Mouse (Mus musculus) limb, embryonic 11.5 days (tissue): ENCODE measurements around the gene Pnpo. TPM values are rescaled to one million over a fixed set of nuclear protein-coding genes. Genes with fewer than 3 reads are reported as not detected.

Experiments used
- ATAC-seq: fragments of 200-750 bp; cut with Nextera tagmentation; 2 replicates; pipeline ENCODE4 v1.8.0; 2017; ENCODE audit warnings: low read depth; ENCODE audit not compliant: insufficient number of reproducible peaks, low FRiP score, low TSS enrichment
- DNase-seq: peaks from one replicate; pipeline ENCODE4 v3.0.0-alpha.2; 2015; ENCODE audit warnings: low spot score
- H3K27ac ChIP-seq: fragments of 300-500 bp; sonication (generic); replicated peaks from 2 replicates; pipeline ENCODE4 v1.5.1; 2014; ENCODE audit warnings: low read depth, mild to moderate bottlenecking, low read length
- H3K27me3 ChIP-seq: fragments of 300-500 bp; sonication (generic); 2 replicates; pipeline ENCODE4 v1.6.1; 2014; ENCODE audit warnings: mild to moderate bottlenecking, low read length, mixed read lengths; ENCODE audit not compliant: control insufficient read depth, insufficient read depth
- H3K36me3 ChIP-seq: fragments of 300-500 bp; sonication (generic); 2 replicates; pipeline ENCODE4 v1.6.1; 2014; ENCODE audit warnings: mild to moderate bottlenecking, low read length, moderate library complexity, mixed read lengths; ENCODE audit not compliant: control insufficient read depth, insufficient read depth
- H3K4me1 ChIP-seq: fragments of 300-500 bp; sonication (generic); 2 replicates; pipeline ENCODE4 v1.6.1; 2014; ENCODE audit warnings: low read length, mixed read lengths; ENCODE audit not compliant: control insufficient read depth, insufficient read depth
- H3K4me2 ChIP-seq: fragments of 300-500 bp; sonication (generic); 2 replicates; pipeline ENCODE4 v1.6.1; 2014; ENCODE audit warnings: low read depth, mild to moderate bottlenecking, moderate library complexity; ENCODE audit not compliant: severe bottlenecking
- H3K4me3 ChIP-seq: fragments of 300-500 bp; sonication (generic); 2 replicates; pipeline ENCODE4 v1.5.1; 2014; ENCODE audit warnings: low read depth, low read length
- H3K9ac ChIP-seq: fragments of 300-500 bp; sonication (generic); 2 replicates; pipeline ENCODE4 v1.6.1; 2014; ENCODE audit warnings: mild to moderate bottlenecking, low read length
- H3K9me3 ChIP-seq: fragments of 300-500 bp; sonication (generic); 2 replicates; pipeline ENCODE4 v1.6.1; 2016; ENCODE audit warnings: low read length; ENCODE audit not compliant: control insufficient read depth
- WGBS: fragments of 180-500 bp; shearing (Covaris S2); extraction: QIAGEN DNeasy Blood & Tissue Kit; methylation state at CpG from one replicate; pipeline ENCODE4 v1.1.7; 2014; 5-methylcytosine and 5-hydroxymethylcytosine counted together
- polyA plus RNA-seq: library from polyadenylated mRNA; unstranded; fragments of >200 nt; fragmentation: Nextera tagmentation; extraction: Ambion mirVana; gene quantifications from 2 replicates; pipeline ENCODE4 v1.2.1, GENCODE M21; 2014

Pnpo gene
- polyA plus RNA-seq, 1 experiment from 2014 or later: 25.5 TPM

- 88% methylated on average over 10 of the region's 10 CpGs for WGBS
- no peaks in the 10 kb centered on the region for H3K27me3 ChIP-seq
- H3K27ac ChIP-seq: no peak overlapping the region
- ATAC-seq (no peak), DNase-seq (no peak)
- no peak overlapping the region for H3K9ac ChIP-seq
- H3K4me2 ChIP-seq: no peak overlapping the region
- peaks cover 35% of the 10 kb centered on the region for H3K36me3 ChIP-seq
- no peaks in the 10 kb centered on the region for H3K4me1 ChIP-seq
- H3K9me3 ChIP-seq: no peaks in the 10 kb centered on the region
- H3K4me3 ChIP-seq: no peak overlapping the region
Measured at GRCm38 (mm10) chr11:96952426-96952825, 8.6 kb upstream of the Pnpo start.

GRCm38 (mm10) chr11:96950767-96951166 is 7.0 kb upstream of the Pnpo start:
- no peaks in the 10 kb centered on the region for H3K4me1 ChIP-seq
- H3K4me3 ChIP-seq: no peak overlapping the region
- ATAC-seq: no peak
- H3K27ac ChIP-seq: no peak overlapping the region
- H3K9me3 ChIP-seq: no peaks in the 10 kb centered on the region
- H3K27me3 ChIP-seq: no peaks in the 10 kb centered on the region
- H3K36me3 ChIP-seq: peaks cover 26% of the 10 kb centered on the region
- 94% methylated on average over 3 of the region's 3 CpGs for WGBS
- no peak overlapping the region for H3K9ac ChIP-seq
- no peak overlapping the region for H3K4me2 ChIP-seq
- no peak for DNase-seq

DNA sequence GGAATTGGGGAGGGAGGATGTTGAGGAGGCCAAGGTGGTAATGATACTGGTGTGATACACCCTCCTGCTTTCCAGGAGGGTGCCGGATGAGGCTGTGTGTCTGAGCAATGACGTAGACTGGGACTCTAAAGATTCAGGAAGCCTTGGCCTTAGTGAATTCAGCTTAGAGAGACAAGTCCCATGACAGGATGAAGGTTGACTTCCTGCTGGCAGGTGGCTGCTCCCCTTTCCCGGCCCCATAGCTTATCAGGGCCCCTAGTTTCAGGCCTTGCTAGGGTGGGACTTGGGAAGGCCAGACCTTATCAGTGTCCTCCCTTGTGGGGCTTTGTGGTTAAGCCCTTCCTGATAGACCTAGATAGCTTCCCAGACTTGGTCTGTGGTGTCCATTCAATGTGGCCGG is 4.1 kb upstream of the Pnpo start:
- Histone ChIP-seq H3K4me1 (peaks cover 9% of the 10 kb centered on the region), H3K9ac (no peak overlapping the region), H3K27me3 (no peaks in the 10 kb centered on the region), H3K27ac (no peak overlapping the region), H3K36me3 (peaks cover 12% of the 10 kb centered on the region), H3K4me3 (no peak overlapping the region), H3K9me3 (no peaks in the 10 kb centered on the region), H3K4me2 (no peak overlapping the region)
- DNase-seq (no peak), ATAC-seq (no peak)
- 89% methylated on average over 4 of the region's 4 CpGs for WGBS

DNA sequence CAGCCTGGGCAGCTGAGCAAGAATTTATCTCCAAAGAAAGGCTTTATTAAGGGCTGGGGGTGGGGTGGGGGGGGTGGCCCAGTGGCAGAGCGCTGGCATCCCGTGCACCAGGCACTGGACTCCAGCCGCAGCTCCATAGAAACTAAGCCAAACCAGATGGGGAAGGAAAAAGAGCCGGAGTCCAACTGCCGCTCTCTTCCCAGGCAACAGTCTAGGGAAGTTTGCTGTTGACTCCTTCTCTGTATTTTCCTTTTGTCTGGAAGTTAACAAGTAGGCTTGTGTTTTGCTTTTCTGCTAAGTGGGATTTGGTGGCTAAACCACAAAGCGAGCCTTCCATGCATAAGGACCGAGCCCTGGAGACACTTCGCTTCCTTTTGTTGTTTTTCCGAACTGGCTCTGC is 2.7 kb upstream of the Pnpo start:
- no peak for ATAC-seq
- Histone ChIP-seq H3K9ac (no peak overlapping the region), H3K36me3 (peaks cover 5% of the 10 kb centered on the region), H3K4me2 (no peak overlapping the region), H3K27ac (no peak overlapping the region), H3K27me3 (no peaks in the 10 kb centered on the region), H3K9me3 (no peaks in the 10 kb centered on the region), H3K4me1 (peaks cover 9% of the 10 kb centered on the region), H3K4me3 (no peak overlapping the region)
- peak; percentile 39 for DNase-seq
- WGBS: 65% methylated on average over 9 of the region's 9 CpGs

DNA sequence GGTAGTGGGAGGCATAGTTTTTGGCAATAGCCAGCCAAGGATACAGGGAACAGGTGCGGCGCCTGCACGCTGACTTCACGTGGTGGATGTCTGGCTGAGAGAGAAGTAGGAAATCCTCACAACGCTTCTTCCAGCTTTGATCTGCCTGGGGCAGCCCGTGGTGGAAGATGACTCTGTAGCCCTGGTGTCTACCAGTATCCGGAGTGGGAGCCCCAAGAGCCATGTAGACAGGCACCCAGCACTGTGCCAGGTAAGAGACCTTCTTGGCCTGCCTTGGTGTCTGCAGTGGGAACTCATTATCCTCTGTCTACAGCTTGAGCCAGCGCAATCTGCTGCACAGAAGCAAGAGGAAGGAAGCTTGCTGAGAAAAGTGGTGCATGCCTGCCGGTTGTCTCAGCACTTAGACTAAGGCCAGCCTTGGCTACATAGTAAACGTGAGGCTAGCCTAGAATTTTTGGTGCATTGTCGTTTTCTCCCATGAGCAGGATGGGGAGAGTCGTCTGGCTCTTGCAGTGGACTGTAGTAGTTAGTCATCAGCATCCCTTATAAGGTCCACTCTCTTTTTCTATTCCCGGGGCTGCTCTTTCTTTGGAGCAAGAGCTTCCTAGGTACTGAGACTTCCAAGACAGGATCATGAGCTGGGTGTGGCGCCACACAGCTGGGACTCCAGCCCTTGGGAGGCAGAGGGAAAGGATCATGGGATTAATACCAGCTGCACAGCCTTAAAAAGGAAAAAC is 1.2 kb upstream of the Pnpo start:
- DNase-seq: no peak
- peak overlapping the region; percentile 91 for H3K4me2 ChIP-seq
- H3K4me3 ChIP-seq: no peak overlapping the region
- peaks cover 3% of the 10 kb centered on the region; the same call in 1 of the 2 replicates for H3K36me3 ChIP-seq
- H3K9ac ChIP-seq: no peak overlapping the region
- H3K9me3 ChIP-seq: no peaks in the 10 kb centered on the region
- peaks cover 9% of the 10 kb centered on the region for H3K4me1 ChIP-seq
- ATAC-seq: no peak
- no peaks in the 10 kb centered on the region for H3K27me3 ChIP-seq
- WGBS: 85% methylated on average over 14 of the region's 14 CpGs
- no peak overlapping the region for H3K27ac ChIP-seq

DNA sequence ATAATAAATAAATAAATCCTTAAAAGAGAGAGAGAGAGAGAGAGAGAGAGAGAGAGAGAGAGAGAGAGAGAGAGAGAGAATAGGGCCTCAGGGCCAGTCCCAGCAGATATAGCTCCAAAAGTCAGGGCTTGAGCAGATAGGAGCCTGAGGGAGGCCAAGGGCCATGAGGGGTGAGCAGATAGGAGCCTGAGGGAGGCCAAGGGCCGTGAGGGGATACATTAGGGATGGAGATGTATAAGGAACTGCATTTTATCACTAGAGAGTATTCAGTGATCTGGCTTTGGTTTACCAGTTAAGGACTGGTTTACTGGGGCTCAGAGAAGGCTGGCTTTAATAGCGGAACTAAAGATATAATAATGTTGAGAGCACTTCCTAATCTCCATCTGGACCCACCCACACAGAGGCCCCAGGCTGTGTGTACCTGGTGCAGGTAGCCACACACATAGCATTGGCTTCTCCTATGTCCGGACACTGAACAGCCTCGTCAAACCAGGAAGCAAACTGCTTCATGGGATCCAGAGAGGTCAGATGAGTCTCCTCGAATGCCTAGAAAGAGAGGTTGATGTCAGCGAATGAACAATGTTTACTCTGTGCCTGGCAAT is 1.7 kb downstream of the Pnpo start:
- 82% methylated on average over 6 of the region's 6 CpGs for WGBS

GRCm38 (mm10) chr11:96940578-96941465 is 3.0 kb downstream of the Pnpo start:
- peaks cover 9% of the 10 kb centered on the region for H3K4me1 ChIP-seq
- 0 out of 2 replicates have a peak overlapping the region, but pooled peaks have one; percentile 4 for H3K4me2 ChIP-seq
- H3K27me3 ChIP-seq: no peaks in the 10 kb centered on the region
- H3K9me3 ChIP-seq: no peaks in the 10 kb centered on the region
- no peaks in the 10 kb centered on the region for H3K36me3 ChIP-seq
- H3K27ac ChIP-seq: no peak overlapping the region
- H3K9ac ChIP-seq: no peak overlapping the region
- WGBS: 75% methylated on average over 16 of the region's 16 CpGs
- no peak for DNase-seq
- ATAC-seq: no peak
- no peak overlapping the region for H3K4me3 ChIP-seq

More for the DNA sequence above, 1.7 kb downstream of the Pnpo start:
- ATAC-seq (no peak), DNase-seq (no peak)
- no peak overlapping the region for H3K27ac ChIP-seq
- no peaks in the 10 kb centered on the region for H3K36me3 ChIP-seq
- H3K4me1 ChIP-seq: peaks cover 9% of the 10 kb centered on the region
- H3K4me2 ChIP-seq: no peak overlapping the region
- H3K27me3 ChIP-seq: no peaks in the 10 kb centered on the region
- no peak overlapping the region for H3K9ac ChIP-seq
- H3K9me3 ChIP-seq: no peaks in the 10 kb centered on the region
- no peak overlapping the region for H3K4me3 ChIP-seq

DNA sequence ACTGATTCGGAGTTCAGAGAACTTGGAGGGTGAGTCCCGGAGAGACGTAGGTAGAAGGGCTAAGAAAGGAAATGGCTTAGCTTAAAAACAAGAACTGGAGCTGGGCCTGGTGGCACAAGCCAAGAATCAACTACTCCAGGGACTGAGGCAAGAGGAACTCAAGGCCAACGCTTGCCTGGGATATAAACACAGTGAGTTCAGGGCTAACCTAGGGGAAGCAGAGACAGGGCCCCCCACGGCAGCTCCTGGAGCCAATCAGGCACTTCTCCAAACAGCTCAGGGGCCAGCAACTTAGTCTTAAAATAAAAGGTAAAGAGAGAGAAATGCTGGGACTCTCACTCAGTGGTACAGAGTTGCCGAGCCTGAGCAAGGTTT is 5.4 kb downstream of the Pnpo start:
- Histone ChIP-seq H3K9ac (no peak overlapping the region), H3K4me1 (peaks cover 4% of the 10 kb centered on the region; the same call in 1 of the 2 replicates), H3K27me3 (no peaks in the 10 kb centered on the region), H3K27ac (no peak overlapping the region), H3K36me3 (no peaks in the 10 kb centered on the region), H3K9me3 (no peaks in the 10 kb centered on the region), H3K4me2 (no peak overlapping the region), H3K4me3 (no peak overlapping the region)
- 86% methylated on average over 6 of the region's 6 CpGs for WGBS
- DNase-seq (no peak), ATAC-seq (no peak)
